Comparison of ENCODE assay signal across 9 mouse cellular contexts in the genomic region with DNA sequence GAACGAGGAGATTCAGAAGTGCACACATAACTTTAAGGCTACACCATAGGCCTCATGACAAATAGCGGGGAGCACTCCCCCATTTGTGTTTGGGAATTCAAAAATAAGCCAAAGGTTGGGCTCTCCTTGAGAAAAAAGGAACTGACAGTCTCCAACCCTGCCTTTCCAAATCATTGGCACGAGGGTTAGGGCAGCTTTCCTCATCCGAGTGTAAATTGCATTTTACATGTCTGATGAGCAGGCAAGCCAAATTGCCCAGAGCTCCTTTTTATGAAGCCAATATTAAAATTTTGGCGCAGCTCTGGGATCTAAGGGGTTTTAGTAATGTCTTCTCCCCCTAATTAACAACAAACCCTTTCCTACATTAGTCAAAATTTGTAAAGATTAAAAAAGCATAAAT. TPM values are rescaled to one million over a fixed set of nuclear protein-coding genes. Genes with fewer than 3 reads are reported as not detected.
DNase-seq lines count a peak whose midpoint lies in the region; ATAC-seq and TF ChIP-seq lines count a peak whose summit lies in the region.
"Had no signal": no experiment of that assay in that cellular context is flagged by ENCODE, and none has a peak within 500 bp of the region (broad histone marks: within the 10 kb centered on the region; RNA-seq: fewer than 3 reads in every experiment).

No protein-coding gene starts in this region.

- H3K27me3 ChIP-seq in kidney, embryonic 14.5 days (ENCODE audit: control insufficient read depth, insufficient read depth, low read length), result peaks cover 15% of the 10 kb centered on the region; the same call in 1 of the 2 replicates
- H3K27me3 ChIP-seq in embryonic facial prominence, embryonic 10.5 days (replicated peaks; ENCODE audit: low read depth, poor library complexity, severe bottlenecking), result peaks cover 67% of the 10 kb centered on the region
- H3K27me3 ChIP-seq in forebrain, embryonic 16.5 days (replicated peaks; ENCODE audit: control insufficient read depth, insufficient read depth, low read length), result peaks cover 30% of the 10 kb centered on the region
- peaks cover 34% of the 10 kb centered on the region for H3K27me3 ChIP-seq in midbrain, embryonic 14.5 days (ENCODE audit: control insufficient read depth, insufficient read depth, low read length)
- H3K27me3 ChIP-seq in liver, postnatal 0 days (ENCODE audit: insufficient read depth, low read length), result peaks cover 40% of the 10 kb centered on the region

- WGBS in kidney, embryonic 14.5 days, result 38% methylated on average over 5 of the region's 5 CpGs
- 44% methylated on average over 5 of the region's 5 CpGs for WGBS in embryonic facial prominence, embryonic 10.5 days
- 24% methylated on average over 5 of the region's 5 CpGs for WGBS in forebrain, embryonic 16.5 days
- WGBS in midbrain, embryonic 14.5 days, result 43% methylated on average over 5 of the region's 5 CpGs
- 50% methylated on average over 5 of the region's 5 CpGs for WGBS in liver, postnatal 0 days (ENCODE audit: insufficient replicate concordance)

- peak overlapping the region; percentile 41; the same call in 1 of the 2 replicates for H3K4me3 ChIP-seq in kidney, embryonic 14.5 days (ENCODE audit: low read length)
- H3K4me3 ChIP-seq in embryonic facial prominence, embryonic 10.5 days, result peak overlapping the region; percentile 68
- H3K4me3 ChIP-seq in forebrain, embryonic 16.5 days (replicated peaks; ENCODE audit: low read length), result peak overlapping the region; percentile 54
- peak overlapping the region; percentile 52; the same call in 1 of the 2 replicates for H3K4me3 ChIP-seq in midbrain, embryonic 14.5 days (replicated peaks; ENCODE audit: low read depth, low read length)
- H3K4me3 ChIP-seq in liver, postnatal 0 days (ENCODE audit: low read depth, low read length), result no peak overlapping the region

- H3K36me3 ChIP-seq in kidney, embryonic 14.5 days (ENCODE audit: control insufficient read depth, insufficient read depth, low read length), result no peaks in the 10 kb centered on the region
- H3K36me3 ChIP-seq in embryonic facial prominence, embryonic 10.5 days (replicated peaks), result no peaks in the 10 kb centered on the region
- H3K36me3 ChIP-seq in forebrain, embryonic 16.5 days (ENCODE audit: control insufficient read depth, insufficient read depth), result no peaks in the 10 kb centered on the region
- no peaks in the 10 kb centered on the region for H3K36me3 ChIP-seq in midbrain, embryonic 14.5 days (ENCODE audit: control insufficient read depth, insufficient read depth, low read length)
- H3K36me3 ChIP-seq in liver, postnatal 0 days (replicated peaks; ENCODE audit: insufficient read depth, low read length), result no peaks in the 10 kb centered on the region

- H3K4me1 ChIP-seq in kidney, embryonic 14.5 days (ENCODE audit: control insufficient read depth, insufficient read depth, low read length), result peaks cover 34% of the 10 kb centered on the region
- peaks cover 59% of the 10 kb centered on the region for H3K4me1 ChIP-seq in embryonic facial prominence, embryonic 10.5 days
- peaks cover 39% of the 10 kb centered on the region for H3K4me1 ChIP-seq in forebrain, embryonic 16.5 days (replicated peaks; ENCODE audit: control insufficient read depth, insufficient read depth, low read length)
- peaks cover 28% of the 10 kb centered on the region for H3K4me1 ChIP-seq in midbrain, embryonic 14.5 days (ENCODE audit: control insufficient read depth, insufficient read depth, low read length)
- H3K4me1 ChIP-seq in liver, postnatal 0 days (ENCODE audit: insufficient read depth), result peaks cover 16% of the 10 kb centered on the region

- TF ChIP-seq CTCF in liver, postnatal 0 days (IDR thresholded peaks at IDR 0.05; ENCODE audit: low read depth), result no peak

- TF ChIP-seq EP300 in liver, postnatal 0 days (IDR thresholded peaks at IDR 0.05; ENCODE audit: low read depth), result no peak

- no peak overlapping the region for H3K9ac ChIP-seq in kidney, embryonic 14.5 days (ENCODE audit: low read depth, low read length)
- no peak overlapping the region for H3K9ac ChIP-seq in forebrain, embryonic 16.5 days (replicated peaks; ENCODE audit: low read depth, low read length)
- H3K9ac ChIP-seq in midbrain, embryonic 14.5 days (replicated peaks; ENCODE audit: low read length), result no peak overlapping the region
- no peak overlapping the region for H3K9ac ChIP-seq in liver, postnatal 0 days (replicated peaks)

- H3K4me2 ChIP-seq in kidney, embryonic 14.5 days (replicated peaks; ENCODE audit: low read depth, low read length), result peak overlapping the region; percentile 56
- H3K4me2 ChIP-seq in forebrain, embryonic 16.5 days (ENCODE audit: low read length), result peak overlapping the region; percentile 93
- peak overlapping the region; percentile 96 for H3K4me2 ChIP-seq in midbrain, embryonic 14.5 days (ENCODE audit: low read length)
- no peak overlapping the region for H3K4me2 ChIP-seq in liver, postnatal 0 days (ENCODE audit: low read depth, low read length)

- ATAC-seq in kidney, embryonic 14.5 days (ENCODE audit: low FRiP score, low TSS enrichment), result no peak
- ATAC-seq in forebrain, embryonic 16.5 days, result no peak
- no peak for ATAC-seq in midbrain, embryonic 14.5 days (ENCODE audit: low FRiP score, low TSS enrichment)
- ATAC-seq in liver, postnatal 0 days, result no peak

- DNase-seq in kidney, postnatal 10 days, result no peak
- no peak for DNase-seq in embryonic facial prominence, embryonic 10.5 days (ENCODE audit: low spot score)
- peak; percentile 25 for DNase-seq in midbrain, embryonic 14.5 days
- DNase-seq in spleen, adult 18-20 months, result no peak
- no peak for DNase-seq in liver, postnatal 0 days
- DNase-seq in adrenal gland, adult 18-20 months (ENCODE audit: low spot score in 2 of 2), result no peak

- no peaks in the 10 kb centered on the region; the same call in 1 of the 2 replicates for H3K9me3 ChIP-seq in kidney, embryonic 14.5 days (ENCODE audit: control insufficient read depth, low read length)
- H3K9me3 ChIP-seq in embryonic facial prominence, embryonic 10.5 days, result no peaks in the 10 kb centered on the region
- H3K9me3 ChIP-seq in forebrain, embryonic 16.5 days (ENCODE audit: control insufficient read depth, low read length), result no peaks in the 10 kb centered on the region
- H3K9me3 ChIP-seq in midbrain, embryonic 14.5 days (ENCODE audit: control insufficient read depth, low read length), result no peaks in the 10 kb centered on the region
- no peaks in the 10 kb centered on the region for H3K9me3 ChIP-seq in liver, postnatal 0 days (ENCODE audit: low read length)

- H3K27ac ChIP-seq in kidney, embryonic 14.5 days (ENCODE audit: low read depth, low read length), result no peak overlapping the region
- no peak overlapping the region; the same call in 1 of the 2 replicates for H3K27ac ChIP-seq in embryonic facial prominence, embryonic 10.5 days (replicated peaks)
- H3K27ac ChIP-seq in forebrain, embryonic 16.5 days (ENCODE audit: low read length), result no peak overlapping the region
- no peak overlapping the region for H3K27ac ChIP-seq in midbrain, embryonic 14.5 days (replicated peaks; ENCODE audit: low read depth, low read length)
- H3K27ac ChIP-seq in liver, postnatal 0 days (ENCODE audit: low read depth), result no peak overlapping the region

RNA-seq across cellular contexts. Expression of a gene that starts 2.1 kb away (rescaled TPM):
- polyA plus RNA-seq in kidney, embryonic 14.5 days (2014; fragmentation: Nextera tagmentation; extraction: Ambion mirVana), result 25.9 and 38.6 TPM in 2 replicates
- polyA plus RNA-seq in embryonic facial prominence, embryonic 10.5 days (2016; fragmentation: Nextera tagmentation; extraction: Ambion mirVana), result 5.8 and 7.3 TPM in 2 replicates
- polyA plus RNA-seq in forebrain, embryonic 16.5 days (2015; fragmentation: Nextera tagmentation; extraction: Ambion mirVana), result 6.8 and 9.5 TPM in 2 replicates
- 3.5 and 6.2 TPM in 2 replicates for polyA plus RNA-seq in midbrain, embryonic 14.5 days (2014; fragmentation: Nextera tagmentation; extraction: Ambion mirVana)
- 2.2 and 2.3 TPM in 2 replicates for polyA plus RNA-seq in liver, postnatal 0 days (2015; fragmentation: Nextera tagmentation; extraction: Ambion mirVana)
- 10 to 100 TPM; 10.9 to 11.0 TPM for total RNA-seq in adrenal gland, adult 18-20 months (2021)
- total RNA-seq: common myeloid progenitor, adult 5-6 weeks had no signal

RNA-seq across cellular contexts. Expression of a gene that starts 43.2 kb away (rescaled TPM):
- polyA plus RNA-seq in kidney, embryonic 14.5 days (2014; fragmentation: Nextera tagmentation; extraction: Ambion mirVana), result 669 and 936 TPM in 2 replicates
- polyA plus RNA-seq in embryonic facial prominence, embryonic 10.5 days (2016; fragmentation: Nextera tagmentation; extraction: Ambion mirVana), result 648 and 655 TPM in 2 replicates
- 656 and 665 TPM in 2 replicates for polyA plus RNA-seq in forebrain, embryonic 16.5 days (2015; fragmentation: Nextera tagmentation; extraction: Ambion mirVana)
- polyA plus RNA-seq in midbrain, embryonic 14.5 days (2014; fragmentation: Nextera tagmentation; extraction: Ambion mirVana), result 778 and 998 TPM in 2 replicates
- 756 and 780 TPM in 2 replicates for polyA plus RNA-seq in liver, postnatal 0 days (2015; fragmentation: Nextera tagmentation; extraction: Ambion mirVana)
- total RNA-seq in adrenal gland, adult 18-20 months (2021), result 100 to 1,000 TPM; 332 to 555 TPM
